Mouse (Mus musculus) left cerebral cortex, adult 11 months (tissue): ENCODE results near the gene Mkrn3.

Source experiments
- DNase-seq: peaks from one replicate; pipeline ENCODE4 v3.0.0; 2022; ENCODE audit warnings: low spot score

Gene Mkrn3

DNA sequence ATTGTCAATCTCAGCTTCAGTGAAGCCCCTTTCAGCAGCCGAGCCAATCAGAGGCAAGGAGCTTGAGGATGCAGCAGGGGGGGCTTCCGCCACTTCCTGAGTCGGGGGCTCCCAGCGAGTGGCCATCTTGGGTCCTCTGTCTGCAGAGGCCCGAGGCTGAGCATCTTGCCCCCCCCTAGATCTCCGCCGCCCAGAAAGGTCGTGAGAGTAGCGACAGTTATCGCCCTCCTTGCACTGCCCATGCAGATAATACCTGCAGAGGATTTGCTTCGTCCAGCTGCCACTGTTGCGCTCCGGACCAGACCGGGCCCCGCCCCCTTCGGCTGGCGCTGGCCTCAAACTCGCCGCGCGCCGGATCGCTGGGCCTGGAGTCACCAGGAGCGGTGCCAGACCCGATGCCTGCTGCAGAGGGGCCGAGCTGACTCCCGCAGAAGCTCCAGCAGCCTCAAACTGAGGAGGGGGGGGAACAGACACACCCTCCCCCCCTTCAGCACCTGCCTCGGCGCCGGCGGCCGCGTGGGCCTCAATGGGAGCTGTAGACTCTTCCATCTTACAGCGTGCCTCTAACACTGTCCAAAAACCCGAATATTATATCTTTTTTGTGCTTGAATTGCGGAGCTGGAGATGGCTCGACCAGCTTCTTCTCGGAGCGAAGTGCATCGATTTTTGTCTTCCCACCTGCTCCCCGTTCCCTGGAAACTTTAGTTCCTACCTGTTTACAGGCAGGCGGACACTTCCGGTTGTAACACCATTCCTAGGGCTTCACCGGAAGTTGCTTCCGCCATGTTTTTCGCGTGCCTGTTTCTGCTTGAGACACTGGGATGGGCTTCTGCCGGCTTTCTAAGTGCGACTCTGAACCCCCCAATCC is at the start of gene Mkrn3:
Gene Mkrn3, minus strand, starts transcription at position 647 of the 868 bp plus-strand sequence.
- peak; percentile 25 for DNase-seq

DNA sequence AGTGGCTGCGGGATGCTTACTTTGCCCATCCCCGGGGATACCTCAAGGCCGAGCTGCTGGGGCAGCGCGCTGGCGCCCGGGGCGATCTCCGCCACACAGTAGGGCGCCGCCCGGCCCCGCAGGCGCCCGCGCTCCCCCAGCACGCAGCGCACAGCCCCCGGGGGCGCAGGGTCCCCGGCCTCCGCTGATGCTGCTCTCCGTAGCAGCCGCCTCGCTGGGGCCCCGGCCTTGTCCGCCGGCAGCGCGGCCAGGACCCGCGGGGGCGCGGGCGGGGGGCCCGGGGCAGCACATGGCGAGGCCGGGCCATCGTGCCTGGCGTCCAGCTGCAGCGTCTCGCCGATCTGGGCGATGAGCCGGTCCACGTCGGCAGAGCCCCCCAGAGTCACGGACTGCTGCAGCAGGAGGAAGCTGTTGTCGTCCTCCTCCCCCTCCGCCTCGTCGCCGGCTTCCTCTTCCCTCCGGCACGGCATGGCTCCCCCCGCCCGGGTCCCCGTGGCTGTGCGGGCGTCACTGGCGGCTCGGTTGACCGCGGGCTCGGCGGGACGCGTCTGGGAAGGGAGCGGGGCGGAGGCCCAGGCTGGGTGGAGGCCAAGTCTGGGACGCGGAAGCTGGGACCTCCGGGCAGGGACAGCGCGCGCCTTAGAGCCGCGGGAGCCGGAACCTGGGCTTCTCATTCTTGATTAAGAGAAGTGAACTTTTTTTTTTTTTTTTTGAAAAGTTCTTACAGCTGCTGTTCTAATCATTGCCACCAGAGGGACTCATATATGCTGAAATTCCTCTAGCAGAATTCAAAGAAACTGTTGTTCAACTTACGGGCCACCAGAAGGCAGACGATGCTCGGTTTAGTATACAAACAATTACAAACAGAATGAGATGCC is 44.2 kb upstream of the Mkrn3 start, which contains the start of gene Peg12:
Gene Peg12, minus strand, starts transcription at position 633 of the 878 bp plus-strand sequence.
- DNase-seq = peak; percentile 4

DNA sequence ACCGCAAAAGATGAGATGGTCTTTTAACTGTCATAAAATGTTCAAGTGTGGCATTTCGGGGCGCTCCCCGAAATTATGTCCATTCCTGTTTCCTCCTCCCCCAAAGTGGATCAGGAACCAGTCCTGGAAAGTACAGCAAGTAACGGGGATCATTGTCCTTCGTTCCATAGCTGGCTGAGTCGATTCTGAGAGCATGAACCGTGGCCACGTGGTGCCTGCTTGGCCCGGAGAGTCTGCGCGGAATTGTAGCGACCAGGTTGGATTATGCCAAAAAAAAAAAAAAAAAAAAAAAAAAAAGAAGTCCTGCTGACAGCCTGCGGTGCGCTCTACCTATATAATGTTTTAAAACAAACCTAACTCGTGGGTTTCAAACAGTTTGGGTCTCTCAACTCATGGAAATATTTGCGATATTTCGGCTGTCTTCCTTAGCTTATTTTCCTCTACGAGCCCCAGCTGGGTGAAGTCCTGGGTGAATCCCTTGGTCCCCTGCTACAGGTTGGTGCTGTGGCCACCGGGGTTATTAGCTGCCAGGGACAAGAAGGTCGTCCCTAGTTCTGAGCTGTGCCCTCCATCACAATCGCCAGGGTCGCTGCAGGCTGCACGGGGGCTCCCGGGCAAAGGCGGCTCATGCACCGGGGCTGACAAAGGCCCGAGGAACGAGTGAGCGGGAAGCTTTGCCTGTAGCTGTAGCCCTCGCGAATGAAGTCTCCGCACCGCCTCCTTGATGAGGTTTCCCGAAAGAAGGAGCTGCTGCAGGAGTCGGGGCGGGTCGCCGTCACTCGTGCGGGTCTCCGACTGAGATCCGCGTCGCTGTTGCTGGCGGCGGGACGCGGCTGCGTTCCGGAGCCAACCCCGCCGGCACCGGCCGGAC is 43.3 kb upstream of the Mkrn3 start:
- DNase-seq = no peak

DNA sequence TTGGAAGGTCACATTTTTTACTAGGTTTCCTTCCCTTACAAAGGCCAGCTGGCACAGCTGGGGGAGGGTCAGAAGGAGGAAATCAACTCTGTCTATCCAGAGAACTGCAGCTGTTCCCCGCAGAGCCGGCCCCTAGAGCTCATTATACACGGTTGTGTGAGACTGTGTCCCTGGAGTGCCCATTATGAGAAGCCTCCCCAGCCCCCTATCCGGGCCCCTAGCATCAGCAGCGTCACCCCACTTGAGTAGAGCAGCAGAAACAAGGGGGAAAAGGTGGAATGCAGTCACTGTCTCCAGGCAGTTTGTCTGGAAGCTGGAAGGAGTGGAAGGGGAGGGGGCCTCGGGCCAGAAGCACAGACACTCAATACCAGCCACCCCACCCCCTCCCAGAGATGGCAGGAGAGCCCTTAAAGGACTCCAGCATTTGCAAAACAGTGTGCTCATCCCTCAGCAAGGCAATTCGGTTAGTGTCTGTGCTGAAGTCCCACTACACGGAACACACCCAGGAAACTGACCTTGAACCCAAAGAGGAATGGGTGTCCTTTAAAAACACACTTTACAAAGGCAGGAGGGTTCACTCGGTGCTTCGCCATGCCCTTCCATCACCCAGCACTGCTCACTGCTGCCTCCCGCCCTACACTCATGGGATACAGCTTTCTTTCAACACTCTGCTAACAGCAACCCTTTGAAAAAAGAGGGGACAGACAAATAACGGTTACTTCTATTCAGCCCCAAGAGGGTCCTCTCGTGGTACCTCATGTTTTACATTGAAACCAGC is 42.5 kb upstream of the Mkrn3 start:
- no peak for DNase-seq

DNA sequence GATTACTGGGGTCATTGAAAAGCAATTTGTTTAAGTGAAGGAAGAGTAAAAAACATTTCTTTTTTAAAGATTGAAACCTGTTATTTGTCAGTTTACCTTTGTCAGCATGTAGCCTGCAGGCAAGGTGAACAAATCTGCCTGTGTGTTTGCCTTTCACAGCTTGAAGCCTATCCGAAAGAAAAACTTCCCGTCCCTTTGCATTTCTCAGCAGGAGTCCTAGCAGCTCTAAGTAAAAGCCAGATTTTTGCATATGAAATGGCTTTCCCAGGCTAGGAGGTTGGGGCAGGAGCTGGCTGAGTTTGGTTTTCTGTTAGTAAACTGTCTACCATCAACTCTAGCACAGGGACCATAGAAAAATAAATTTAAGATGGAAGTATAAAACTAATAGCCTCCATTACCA is 32.4 kb upstream of the Mkrn3 start:
- no peak for DNase-seq

DNA sequence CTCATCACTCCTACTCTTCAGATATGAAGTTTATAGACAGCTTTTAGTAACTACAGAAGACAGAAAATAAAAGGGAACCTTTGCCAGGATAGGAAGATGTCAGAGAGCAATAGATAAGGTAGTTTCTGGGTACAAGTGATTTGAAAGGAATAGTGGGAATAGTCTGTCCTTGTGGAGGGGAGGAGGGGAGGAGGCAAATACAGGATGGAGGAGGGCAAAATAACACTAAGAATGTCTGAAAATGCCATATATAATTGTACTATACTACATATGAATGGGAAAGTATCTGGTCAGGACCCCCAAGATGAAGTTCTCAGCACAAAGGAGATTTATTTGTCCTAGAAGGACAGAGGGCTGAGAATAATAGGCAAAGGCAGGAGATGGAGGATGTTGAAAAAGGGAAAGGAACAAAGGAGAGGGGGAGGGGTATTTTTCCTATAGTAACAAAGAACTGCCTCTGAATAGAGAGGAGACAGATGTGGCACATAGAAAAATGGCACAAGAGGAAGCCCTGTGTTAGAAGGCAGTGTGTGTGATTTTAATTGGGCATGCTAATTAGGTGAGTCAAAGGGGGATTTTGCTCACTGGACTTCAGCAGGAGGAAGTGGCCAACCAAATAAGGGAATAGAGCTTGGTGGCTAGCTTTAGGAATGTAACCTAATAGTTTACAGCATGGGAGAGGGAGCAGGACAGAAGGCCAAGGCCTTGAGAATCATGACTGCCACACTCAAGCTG is 25.7 kb upstream of the Mkrn3 start:
- no peak for DNase-seq

DNA sequence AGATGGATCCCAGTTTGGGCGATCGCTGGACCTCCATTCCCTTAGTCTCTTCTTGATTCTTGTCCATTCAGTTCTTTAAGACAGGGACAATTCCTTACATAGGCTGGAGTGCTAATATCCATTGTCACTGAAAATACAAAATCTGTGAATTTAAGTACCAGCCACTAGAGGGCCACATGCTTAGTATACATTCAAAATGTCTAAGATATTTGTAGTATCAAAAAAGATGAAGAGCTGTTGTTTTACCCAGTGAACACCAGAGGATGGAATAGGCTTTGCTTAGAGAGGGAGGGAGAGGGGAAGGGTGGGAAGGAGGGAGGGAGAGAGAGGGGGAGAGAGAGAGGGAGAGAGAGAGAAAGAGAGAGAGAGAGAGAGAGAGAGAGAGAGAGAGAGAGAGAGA is 16.5 kb upstream of the Mkrn3 start:
- no peak for DNase-seq

DNA sequence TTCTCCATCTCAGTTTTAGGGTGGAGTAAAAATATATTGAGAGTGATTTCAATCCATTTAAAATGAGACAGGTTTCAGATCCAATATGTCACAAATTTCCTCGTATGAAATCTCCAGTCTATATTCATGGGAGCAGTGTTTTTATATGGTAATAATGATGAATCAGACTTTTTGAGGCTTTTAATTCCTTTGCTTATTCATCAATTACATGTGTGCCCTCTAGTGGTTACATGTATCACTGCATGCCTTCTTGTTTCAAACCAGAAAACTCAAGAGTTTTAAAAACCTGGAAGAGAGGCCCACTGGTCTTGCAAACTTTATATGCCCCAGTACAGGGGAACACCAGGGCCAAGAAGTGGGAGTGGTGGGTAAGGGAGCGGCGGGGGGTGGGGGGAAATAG is 13.3 kb upstream of the Mkrn3 start:
- no peak for DNase-seq

DNA sequence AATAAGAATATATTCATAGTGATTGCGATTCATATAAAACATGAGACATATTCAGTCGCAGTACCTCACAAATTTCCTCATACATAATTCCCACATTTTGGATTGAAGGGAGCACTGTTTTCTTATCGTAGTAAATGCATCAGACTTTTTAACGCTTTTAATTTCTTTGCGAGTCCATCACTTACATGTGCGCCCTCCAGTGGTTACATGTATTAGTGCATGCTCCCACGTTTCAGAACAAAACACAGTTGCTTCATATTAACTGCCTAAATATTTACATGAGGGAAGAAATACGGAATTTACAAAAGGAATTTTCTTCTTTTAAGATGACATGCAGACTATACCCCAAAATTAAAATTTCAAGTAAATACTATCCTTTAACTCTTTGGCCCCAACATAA is 8.4 kb upstream of the Mkrn3 start:
- no peak for DNase-seq

DNA sequence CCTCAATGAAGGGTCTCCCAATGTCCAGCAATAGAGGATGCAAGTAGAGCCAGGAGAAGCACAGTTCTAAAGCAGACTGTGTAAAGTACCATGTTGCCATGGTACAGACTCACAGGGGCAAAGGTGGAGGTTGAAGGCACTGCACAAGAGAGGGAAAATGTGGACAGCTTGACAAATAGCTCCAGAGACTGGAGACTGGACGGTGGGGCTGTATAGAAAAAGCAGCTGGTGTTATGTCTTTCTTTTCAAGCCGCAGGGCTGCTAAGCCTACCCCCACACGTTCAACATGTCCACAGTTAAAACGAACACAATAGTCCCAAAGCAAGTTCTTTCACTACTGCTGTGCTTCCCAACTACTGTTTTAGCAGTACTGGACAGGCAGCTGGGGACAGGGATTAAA is 3.3 kb upstream of the Mkrn3 start:
- DNase-seq = no peak

DNA sequence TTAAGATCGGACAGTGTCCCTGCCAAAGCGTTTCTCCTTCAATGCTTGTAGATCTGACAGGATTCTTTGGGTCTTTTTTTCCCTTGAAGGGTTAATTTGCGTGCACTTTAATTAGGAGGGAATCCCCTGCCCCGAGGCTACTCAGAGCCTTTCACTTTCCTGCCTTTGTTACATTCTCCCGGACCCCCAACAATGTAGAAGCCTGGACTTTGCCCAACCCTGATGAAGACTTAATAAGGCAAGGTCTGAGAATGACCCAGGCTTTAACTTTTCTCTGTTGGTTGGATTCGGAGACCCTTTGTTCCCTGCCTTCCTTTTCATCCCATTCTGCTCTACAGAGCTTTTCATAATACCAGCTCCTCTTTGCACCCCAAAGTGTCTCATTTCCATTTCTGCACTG is 627 bp upstream of the Mkrn3 start:
- DNase-seq = no peak

DNA sequence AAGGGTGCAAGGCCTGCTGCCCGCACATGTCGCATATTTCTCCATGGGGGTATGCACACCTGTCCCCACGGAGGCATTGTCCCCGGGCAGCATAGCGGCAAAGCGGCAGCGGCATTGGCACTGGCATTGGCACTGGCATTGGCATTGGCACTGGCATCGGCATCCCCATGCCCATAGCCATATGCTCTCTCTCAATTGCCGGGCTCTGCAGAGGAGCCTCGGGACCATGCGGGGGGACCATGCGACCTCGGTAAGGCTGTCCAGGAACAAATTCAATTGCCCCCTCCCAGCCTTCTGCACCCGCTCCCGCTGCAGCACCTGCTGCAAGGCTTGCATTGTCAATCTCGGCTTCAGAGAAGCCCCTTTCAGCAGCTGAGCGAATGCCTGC is 840 bp downstream of the Mkrn3 start:
- DNase-seq = no peak

DNA sequence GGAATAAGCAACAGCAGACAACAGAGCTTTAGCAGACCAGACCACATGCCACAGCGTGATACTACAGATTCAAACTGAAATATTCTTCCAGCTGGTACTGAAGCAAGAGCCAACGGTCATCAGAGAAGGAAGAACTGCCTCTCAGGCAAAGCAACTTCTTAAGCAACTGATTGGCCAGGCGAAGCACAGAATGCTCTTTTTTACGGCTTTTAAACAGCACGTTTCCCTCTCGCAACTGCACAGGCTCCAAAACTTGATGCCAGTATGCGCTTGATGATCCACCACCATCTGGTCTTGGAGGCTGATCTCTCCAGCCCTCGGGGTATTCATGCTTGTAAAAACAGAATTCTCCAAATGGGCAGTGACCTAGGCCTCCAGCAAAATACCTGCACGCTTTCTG is 1.6 kb downstream of the Mkrn3 start:
- DNase-seq = no peak

DNA sequence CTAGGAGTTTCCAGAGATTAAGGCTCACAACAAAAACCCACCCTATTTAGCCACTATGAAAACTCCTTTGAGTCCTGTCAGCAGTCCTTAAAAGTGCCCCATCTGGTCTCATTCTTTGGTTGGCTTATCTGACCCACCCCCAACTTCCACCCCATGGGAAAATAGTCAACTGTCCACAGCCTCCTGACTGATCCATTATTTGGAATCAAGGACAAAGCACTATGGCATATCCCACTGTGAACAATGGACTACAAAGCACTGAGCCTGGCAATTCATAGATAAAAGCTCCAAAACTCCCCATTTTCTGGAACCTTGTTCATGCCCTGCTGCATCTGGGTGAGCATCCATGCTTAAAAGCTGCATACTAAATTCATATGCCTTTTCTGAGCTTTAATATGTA is 3.8 kb downstream of the Mkrn3 start:
- DNase-seq = no peak

DNA sequence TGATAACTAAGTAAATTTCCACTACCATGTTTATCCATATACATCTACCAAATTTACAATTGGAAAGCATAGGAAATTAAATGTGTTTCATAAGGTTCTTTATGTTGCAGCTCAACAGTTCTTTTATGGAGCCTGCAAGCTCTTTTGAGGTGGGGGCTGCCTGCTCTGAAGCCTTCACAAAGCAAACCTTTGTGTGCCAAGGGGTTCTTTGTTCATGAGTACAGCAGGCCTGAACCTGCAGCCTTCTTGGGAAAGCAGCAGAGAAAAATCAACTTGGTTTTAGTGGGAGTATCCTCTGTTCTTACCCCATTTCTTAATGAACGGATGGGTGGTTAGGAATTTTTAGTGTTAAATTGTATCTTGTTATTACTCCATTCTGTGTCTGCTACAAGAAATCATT is 4.7 kb downstream of the Mkrn3 start:
- no peak for DNase-seq

DNA sequence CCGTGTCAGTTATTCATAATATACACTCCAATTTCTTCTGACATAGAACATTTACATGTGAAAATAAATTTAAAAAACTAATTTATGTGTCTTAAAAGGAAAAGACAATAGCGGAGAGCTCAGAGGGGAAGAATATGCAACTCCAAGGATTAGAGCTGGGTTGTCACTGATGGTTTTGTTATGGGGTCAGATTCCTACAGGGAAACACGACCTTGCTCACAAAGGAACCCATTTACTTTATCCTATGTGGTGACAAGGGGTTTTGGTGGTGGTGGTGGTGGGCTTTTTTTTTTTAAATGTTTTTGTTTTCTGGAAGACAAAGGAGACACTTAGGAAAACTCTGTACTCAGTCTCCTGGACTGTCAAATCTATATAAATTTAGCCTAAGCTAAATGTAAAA is 12.1 kb downstream of the Mkrn3 start:
- DNase-seq = no peak

DNA sequence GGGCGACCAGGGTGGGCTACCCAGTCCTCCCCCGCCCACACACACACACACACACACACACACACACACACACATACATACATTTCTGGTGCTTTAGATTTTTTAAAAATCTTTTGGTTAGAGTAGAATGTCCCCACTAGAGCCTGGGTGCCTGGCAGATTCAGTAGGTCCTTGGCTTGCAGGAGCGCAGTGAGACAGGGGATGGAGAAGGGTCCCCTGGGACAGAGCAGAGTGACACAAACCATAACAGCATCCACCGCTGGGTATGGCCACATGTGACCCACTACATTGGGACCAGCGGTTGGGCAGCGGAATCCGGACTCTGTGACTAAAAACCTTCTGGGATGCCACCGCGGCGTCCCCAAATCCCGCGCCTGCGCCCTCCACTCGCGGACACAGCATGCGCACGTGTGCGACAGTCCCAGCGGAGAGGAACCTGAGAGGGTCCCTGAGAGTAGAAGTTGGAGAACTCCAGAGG is 13.3 kb downstream of the Mkrn3 start:
- no peak for DNase-seq

DNA sequence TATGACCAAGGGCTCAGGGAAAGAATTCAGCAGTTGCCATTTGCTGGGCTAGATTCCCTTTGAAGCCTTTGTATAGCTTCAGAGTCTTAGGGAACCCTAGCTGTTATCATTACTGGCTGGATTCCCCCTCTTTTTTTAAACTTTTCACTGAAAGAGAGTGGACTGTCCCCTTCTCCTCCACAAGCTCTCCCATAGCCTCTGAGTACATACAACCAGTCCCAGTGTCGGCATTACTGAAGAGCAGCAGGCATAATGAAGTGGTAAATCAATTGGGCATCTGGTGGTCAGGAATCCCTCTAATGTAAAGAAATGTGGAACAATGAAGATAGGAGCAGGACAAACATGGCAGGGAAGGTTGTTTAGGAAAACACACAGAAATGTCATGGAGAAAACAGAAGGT is 27.7 kb downstream of the Mkrn3 start:
- DNase-seq = no peak

DNA sequence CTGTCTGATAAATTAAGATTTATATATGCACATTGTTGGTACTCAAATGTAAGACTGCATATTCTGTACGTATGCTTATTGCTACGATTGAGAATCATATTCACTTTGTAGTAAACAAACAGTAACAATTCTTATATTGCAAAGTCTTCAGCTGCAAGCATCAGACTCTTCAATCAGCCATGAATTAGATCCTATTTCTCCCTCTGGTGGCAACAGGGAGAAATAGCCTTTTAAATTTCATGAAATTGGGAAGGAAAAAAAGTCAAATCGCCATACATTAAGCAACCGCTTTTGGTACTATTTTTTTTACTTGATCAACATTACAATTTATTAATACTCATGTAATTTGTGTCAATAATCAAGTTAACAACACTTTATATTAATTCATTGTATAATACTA is 31.6 kb downstream of the Mkrn3 start:
- no peak for DNase-seq

DNA sequence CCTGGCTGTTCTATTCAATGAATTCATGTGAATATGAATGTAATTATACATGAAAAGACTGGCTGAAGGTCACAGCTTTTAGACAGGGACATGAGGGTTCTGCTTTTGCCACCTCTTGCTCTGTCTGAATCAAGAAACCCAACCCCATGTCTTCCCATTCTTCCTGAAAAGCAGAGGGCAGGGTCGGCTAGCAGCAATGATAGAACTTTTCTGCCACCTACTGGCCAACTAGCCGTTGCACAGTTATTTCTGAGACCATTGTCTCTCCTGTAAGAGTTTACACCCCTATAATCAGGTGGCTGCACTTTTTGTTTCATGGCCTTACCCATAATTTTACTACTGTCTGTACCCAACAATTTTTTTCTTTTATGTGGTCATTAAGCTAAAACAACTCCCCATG is 37.5 kb downstream of the Mkrn3 start:
- peak; percentile 28 for DNase-seq

DNA sequence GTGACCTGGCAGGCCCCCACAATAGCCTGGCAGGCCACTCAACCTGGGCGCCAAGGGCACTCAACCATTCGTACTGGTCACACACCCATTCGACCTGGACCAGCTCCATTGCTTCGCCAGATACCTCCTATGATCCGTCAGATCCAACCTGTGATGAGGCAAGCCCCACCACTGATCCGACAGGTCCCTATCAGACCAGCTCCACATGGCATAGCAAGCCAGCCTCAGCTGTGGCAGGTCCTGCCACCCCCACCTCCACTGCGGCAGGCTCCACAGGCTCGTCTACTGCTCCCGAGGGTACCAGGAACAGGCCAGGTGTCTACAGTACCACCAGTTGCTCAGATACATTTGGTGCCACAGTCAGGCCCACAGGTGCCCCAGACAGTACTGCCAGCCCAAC is 41.4 kb downstream of the Mkrn3 start:
- no peak for DNase-seq
